Mouse (Mus musculus) right cerebral cortex, postnatal 36 days (tissue): ENCODE results near the gene Gm17428.
A peak's percentile ranks its signal among the peaks of the same experiment; 100 is the strongest.
"Not testable (repeated sequence)": the region's sequence is repeated elsewhere in the genome, so short reads cannot be mapped to it uniquely, and the experiment has no call there.

Experiments
- DNase-seq, 2 experiments: peaks; one replicate each; pipeline ENCODE4 v3.0.0; 2022; ENCODE audit warnings: low spot score in 2 of 2, mixed read lengths in 1 of 2

Gene Gm17428

DNA sequence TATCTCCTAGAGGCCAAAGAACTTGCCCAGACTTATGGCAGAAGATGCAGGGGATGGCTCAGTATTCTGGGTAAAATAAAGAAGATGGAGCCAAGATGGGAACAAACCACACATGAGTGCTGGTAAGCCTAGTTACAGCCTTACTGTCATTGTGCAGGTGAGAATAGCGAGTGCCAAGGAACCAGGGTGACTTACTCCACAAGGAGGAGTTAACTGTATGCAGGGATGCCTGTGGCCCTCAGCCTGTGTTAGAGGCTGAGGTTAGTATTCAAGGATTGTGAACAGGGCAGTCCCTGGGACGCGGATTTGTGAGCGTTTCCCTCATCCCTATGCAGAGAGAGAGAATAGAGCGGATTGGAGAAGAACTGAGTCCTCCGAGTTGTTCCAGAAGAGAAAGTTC, 25.1 kb upstream of the Gm17428 start:
- DNase-seq: no peak

DNA sequence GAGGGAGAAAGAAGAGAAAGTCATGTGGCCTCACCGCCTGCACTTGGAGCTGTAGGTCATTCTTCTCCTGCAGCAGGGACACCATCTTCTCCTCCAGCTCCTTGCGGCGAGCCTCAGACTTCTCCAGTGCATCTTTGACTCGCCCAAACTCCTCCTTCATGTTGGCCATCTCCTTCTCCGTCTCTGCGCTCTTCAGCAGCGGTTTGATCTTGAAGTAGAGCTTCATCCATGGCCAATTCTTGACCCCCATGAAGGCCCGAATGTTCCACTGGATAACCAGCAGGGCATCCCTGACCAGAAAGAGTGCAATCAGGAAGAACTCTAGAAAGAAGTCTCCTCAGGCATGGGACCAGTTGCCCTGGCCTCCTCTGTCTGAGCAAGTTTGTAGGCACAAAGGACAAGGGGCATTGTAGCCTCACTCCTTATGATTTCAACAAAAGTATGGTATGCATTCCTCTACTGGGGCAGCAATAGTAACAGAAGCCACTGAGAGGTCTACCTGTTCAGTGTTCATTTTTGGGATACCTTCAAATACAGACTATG, 23.0 kb upstream of the Gm17428 start:
- no peak for DNase-seq

DNA sequence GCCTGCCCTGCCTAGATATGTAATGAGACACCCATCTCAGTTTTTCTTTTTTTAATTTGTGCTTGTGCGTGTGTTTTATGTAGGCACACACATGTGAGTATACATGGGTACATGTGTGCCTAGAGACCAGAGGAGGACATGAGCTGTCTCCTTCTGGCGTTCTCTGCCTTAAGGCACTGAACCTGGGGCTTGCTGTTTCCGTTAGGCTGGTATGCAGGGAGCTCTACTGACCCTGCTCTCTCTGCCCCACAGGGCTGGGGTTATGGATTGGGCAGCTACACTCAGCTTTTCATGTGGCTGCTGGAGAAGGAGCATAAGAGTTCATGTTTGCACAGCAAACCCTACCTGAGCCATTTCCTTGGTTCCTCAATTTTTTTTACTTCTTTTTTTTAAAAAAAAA, 22.3 kb upstream of the Gm17428 start:
- DNase-seq: no peak

DNA sequence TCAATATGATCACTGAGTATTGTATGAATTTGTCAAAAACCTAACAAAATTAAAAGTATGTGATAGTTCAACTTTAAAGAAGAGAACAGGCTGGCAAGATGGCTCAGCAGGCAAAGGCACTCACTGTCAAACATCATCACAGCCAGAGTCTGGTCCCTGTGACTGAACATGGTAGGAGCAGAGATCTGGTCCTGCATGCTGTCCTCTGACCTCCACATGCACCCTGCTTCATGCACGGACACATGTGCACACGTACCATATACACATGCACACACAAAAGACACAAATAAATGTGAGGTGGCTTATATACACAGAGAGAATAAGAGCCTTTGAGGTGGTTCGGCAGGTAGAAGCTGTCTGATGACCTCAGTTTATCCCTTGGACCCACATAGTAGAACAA, 21.3 kb upstream of the Gm17428 start:
- no peak for DNase-seq

DNA sequence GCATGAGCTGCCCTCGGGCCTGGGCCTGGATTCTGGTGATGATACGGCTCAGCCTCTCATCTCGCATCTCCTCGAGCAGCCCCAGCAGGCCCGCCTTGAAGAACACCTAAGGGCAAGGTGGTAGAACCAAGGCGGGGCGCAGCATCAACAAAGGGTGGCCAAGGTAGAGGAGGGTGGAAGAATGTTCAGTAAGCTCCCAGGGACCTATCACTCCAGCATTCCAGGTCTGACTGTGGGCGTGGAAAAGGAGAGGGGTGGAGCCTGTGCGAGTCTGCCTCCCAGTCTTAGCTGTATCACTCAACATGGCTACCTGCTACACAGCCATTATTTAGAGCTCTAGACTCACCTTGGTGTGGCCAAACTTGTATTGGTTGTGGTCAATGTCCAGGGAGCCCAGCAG, 20.2 kb upstream of the Gm17428 start:
- no peak for DNase-seq

DNA sequence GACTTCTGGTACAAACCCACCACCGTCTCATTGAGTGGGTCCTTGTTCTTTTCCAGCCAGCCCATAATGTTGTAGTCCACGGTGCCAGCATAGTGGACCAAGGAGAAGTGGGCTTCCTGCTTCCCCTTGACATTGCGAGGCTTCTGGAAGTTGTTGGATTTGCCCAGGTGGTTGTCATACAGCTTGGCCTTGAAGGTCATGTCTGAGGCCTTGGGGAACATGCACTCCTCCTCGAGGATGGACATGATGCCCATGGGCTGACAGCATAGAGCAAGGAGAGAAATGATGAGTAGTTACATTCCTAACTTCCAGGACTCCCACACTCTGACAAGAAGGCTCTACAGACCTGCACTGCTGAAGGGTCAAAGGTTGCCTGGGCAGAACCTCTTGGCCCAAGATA, 18.2 kb upstream of the Gm17428 start:
- DNase-seq: no peak

DNA sequence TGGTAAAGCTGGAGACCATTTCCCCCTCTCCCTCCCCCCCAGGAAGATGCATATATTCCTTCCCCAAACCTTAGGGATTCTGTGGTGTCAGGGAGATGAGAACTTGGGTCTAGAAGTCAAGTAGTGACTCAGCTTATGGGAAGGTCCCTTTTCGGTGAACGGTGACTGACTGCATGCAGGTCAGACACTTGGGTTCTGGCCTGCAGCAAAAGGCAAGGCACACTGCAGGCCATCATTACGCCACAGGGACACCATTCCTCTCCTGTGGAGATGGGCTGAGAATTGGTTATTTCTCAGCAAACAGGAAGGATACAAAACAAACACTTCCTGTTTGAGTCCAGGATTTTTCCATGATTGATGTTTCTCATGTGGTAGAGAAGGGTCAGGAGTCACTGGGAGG, 17.5 kb upstream of the Gm17428 start:
- DNase-seq: no peak

DNA sequence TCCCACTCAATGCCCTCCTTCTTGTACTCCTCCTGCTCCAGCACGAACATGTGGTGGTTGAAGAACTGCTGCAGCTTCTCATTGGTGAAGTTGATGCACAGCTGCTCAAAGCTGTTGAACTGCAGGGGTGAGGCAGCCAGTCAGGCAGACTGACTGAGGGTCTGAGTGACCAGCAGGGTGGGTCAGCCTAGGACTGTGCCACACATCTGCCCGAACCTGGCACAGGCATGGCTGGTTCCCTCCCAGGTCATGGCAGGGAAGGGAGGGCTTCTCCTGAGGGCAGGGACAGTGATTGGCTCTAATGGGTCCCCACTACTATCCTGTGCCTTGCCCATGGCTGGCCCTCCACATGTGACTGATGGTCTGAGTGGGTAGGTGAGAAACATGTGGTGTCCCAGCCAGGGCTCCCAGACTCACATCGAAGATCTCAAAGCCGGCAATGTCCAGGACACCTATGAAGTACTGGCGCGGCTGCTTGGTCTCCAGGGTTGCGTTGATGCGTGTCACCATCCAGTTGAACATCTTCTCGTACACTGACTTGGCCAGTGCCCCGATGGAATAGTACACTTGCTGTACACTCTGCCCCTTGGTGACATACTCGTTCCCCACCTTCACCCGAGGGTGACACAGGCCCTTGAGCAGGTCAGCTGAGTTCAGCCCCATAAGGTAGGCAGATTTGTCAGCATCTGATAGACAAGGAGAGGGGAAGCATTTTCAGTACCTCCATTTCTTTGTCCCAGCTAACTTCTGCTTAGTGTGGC, 16.7 kb upstream of the Gm17428 start:
- not testable (repeated sequence) for DNase-seq

DNA sequence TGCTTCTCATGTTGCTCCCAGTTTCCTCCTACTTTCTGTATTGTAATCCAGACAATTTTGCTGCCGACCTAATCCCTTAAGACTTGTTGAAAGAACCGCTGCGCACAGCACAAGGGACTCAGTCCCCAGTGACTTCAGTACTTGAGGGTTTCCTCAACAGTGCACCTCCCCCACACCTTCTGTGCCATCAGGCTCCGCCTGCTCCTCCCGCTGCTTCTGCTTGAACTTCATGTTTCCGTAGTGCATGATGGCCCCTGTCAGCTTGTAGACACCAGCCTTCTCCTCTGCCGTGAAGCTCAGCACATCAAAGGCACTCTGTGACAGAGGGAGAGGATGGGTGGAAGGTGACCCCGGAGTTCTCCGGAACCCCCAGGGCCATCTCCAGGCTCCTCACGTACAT, 16.0 kb upstream of the Gm17428 start:
- DNase-seq: no peak

DNA sequence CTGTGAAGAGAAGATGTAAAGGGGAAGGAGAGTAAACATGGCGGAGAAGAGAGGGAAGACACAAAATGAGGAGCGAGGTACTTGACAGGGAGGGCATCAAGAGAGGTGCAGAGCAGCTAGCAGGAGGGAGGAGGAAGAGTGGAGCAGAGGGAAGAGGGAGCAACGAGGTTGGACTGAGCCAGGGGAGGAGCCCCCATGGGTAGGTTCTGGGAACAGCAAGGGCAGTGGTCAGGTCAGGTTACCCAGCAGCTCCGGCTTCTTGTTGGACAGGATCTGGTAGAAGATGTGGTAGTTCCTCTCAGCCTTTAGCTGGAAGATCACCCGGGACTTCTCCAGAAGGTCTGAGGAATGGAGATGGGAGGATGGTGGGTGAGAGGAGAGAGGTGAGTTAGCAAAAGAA, 15.2 kb upstream of the Gm17428 start:
- DNase-seq: no peak

DNA sequence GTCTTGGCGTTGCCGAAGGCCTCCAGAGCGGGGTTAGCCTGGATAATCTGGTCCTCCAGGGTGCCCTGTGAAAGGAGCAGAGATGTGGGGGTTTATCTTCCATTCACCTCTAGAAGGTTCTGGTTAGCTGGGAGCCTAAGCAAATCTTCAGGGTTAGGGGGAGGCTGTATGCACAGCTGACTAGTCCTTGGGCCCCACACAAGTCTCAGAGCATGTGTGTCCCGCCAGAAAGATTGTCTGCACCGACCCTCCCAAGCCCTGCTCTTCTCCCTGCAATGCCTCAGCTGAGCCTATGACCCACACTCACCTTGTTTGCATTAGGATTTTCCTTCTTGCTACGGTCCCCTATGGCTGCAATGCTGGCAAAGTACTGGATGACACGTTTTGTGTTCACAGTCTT, 14.0 kb upstream of the Gm17428 start:
- DNase-seq: no peak

DNA sequence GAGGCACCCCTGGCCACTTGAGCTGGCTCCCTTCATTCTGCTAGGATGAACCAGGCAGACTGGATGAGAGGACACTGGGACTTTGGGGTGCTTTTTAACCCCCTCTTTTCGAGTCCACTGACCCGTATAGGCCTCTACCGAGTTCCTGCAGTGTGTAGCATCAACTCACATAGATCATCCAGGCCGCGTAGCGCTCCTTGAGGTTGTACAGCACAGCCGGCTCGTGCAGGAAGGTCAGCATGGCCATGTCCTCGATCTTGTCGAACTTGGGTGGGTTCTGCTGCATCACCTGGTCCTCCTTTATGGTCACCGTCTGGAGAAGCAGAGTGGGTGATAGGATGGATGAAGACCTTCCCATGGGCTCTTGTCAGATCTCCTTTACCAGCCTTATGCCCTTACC, 13.0 kb upstream of the Gm17428 start:
- DNase-seq: no peak

DNA sequence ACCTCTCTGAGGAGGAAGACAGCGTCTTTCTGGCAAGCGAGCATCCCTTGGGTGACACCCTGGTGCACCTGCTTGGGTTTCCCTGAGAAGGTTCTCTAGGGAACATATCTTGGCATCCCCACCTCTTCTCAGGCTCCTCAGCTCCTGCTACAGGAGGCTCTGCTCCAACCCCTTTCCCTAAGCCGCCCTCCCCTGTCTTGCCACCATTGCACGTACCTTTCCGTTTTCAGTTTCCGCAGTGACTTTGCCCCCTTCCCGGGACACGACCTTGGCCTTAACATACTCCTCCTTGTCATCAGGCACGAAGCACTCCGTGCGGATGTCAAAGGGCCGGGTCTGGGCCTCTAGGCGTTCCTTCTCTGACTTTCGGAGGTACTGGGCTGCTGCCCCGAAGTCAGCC, 11.7 kb upstream of the Gm17428 start:
- DNase-seq: no peak

DNA sequence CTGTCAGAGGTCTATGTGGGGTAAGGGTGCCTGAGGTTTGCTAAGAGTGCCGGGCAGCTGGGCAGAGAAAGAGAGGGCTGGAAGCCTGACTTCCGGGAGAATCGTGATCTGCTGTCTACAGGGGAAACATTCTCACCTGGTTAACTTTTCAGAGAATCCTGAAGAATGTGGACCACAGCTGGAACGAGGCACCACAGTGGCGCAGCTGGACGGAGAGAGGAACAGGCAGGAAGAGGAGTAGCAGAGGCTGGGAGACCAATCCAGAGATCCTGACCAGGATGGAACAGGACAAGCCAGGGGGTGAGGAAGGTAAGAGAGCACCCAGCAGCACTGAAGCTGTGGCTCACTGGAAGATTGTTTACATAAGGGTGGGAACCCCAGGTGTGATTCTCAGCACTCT, 11.1 kb upstream of the Gm17428 start:
- DNase-seq: no peak

DNA sequence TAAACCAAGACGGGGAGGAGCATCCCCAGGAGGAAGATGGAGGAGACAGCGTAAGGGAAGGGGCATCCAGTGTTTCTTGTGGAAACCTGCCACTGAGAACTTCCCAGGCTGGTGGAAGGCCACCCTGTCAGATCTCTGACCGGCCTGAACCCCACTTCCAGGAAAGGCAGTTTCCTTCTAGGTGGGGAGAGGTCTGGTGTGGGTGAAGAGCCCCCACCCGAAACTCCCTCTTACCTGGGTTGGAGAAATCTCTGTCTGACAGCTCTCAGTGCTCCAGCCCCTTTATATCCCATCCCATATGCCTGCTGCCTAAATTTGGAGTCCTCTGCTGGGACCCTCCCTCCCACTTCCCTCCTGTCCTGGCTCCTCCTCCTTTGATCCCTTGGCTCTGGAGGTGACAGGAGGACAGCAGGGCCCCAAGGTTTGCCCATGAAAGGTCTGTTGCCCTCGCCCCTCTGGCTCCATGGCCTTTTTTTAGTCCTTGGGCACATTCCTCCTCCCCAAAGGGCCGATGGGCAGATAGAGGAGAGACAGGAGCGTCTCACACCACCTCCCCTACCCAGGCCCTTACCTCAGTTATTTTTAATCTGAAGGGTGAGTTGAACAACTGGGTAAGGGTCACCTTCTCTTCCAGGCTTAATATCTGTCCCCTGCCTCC, 10.3 kb upstream of the Gm17428 start, which contains the start of gene Myh6:
Myh6 (minus strand) TSS at position 608 of the 658 bp plus-strand sequence.
- DNase-seq: no peak

DNA sequence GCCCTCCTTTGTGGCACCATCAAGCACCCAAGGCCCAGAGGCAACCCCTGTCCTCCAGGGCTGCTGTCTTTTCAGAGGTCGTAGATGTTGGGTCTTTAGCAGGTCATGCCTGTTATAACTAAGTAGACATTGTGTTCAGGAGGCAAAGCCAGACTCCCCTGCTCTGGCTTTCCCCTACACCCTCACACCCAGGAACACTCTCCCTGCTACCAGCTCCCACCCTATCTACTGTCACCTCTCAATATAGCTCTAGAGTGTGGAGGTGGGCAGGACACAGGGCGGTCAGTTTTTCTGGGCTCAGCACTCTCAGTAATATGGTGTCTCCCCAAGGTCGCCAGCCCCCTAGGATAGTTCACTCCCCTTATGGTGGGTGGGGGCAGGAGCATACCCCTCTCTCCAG, 8.9 kb upstream of the Gm17428 start:
- no peak for DNase-seq

DNA sequence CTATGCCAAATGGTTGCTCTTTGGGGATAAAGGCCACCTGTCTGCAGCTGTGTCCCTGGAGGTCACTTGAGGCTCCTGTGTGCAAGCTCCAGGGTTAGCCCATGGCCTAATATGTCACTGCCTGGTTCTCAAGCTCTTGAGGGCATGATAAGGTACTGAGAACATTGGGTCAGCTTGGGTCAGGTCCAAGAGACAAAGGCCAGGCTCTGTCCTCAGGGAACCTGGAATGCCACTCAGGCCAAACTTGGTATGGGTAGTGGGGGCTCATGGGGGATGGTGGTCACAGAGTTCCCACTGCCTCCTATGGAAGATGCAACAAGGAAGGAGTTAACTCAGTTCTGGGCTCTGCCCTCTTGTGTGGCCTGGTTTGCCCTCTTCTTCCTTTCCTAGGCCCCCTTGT, 8.4 kb upstream of the Gm17428 start:
- DNase-seq: no peak

DNA sequence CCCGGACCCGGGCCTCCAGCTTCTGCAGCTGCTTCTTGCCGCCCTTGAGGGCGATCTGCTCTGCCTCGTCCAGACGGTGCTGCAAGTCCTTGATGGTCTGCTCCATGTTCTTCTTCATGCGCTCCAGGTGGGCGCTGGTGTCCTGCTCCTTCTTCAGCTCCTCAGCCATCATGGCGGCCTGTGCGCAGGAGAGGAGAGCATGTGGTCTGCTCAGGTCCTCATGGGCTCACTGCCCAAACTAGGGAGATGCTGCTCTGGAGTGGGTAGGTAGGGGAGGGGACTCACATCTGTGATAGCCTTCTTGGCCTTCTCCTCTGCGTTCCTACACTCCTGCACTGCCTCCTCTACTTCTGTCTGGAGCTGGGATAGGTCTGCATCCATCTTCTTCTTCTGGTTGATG, 3.9 kb upstream of the Gm17428 start:
- DNase-seq: not testable (repeated sequence)

DNA sequence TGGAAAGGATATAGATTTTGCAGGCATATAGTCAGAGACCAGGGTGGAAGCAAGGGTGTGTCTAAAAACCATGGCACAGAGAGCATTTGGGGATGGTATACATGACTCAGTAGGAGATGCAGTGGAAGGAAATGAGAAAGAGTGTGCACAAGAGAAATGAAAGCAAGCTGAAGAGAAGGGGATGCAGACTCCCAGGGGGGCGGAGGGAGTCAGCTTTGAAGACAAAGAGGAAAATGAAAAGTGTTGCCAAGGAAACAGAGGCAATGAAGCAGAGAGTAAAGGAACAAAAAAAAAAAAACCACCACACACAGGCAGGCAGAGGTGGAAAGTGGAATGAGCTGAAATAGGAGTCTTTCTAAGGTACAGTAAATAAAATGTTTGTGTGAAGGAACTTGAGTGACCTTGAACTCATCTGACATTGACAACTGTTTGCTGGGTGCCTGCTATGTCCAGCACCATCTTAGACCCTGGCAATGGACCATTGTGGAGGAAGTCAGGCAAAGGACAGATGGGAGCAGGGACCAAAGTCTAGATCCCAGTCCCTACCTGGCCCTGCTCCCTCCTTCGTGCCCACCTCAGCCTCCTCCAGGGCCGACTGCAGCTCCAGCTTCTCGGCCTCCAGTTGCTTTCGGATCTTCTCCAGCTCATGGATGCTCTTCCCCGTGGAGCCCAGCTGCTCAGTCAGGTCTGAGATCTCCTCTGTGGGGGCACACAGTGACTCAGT, 2.5 kb upstream of the Gm17428 start:
- DNase-seq: peak; percentile 22 to 25

DNA sequence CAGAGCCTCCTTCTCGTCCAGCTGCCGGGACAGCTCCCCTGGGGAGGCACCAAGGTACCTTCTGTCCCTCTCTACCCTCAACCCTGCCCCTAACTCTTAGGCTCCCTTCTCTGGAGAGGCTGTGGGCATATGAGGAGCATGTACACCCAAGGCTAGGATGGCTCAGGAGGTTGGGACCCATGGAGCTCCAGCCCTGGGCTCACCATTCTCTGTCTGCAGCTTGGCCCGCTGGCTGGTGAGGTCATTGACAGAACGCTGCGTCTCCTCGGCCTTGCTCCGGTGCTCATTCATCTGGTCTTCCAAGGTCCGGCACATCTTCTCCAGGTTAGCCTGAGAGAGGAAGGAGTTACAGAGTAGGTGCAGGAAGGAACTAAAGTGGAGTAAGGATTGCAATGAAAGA, 1.9 kb downstream of the Gm17428 start:
- no peak for DNase-seq

DNA sequence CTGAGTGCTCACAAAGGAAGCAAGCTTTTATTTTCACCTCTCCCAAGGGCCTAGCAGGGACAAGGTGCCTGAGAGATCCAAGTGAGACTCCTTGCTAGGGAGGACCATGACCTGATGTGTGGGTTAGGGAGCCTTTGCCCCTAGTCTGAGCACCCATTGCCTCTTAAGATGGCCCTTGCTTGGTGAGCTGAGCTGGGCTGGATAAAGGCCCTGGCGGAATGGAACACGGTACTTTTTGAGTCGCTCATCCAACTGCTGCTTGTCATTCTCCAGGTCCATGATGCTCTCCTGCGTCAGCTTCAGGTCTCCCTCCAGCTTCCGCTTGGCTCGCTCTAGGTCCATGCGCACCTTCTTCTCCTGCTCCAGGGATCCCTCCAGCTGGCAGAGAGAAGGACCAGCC, 5.2 kb downstream of the Gm17428 start:
- no peak for DNase-seq

DNA sequence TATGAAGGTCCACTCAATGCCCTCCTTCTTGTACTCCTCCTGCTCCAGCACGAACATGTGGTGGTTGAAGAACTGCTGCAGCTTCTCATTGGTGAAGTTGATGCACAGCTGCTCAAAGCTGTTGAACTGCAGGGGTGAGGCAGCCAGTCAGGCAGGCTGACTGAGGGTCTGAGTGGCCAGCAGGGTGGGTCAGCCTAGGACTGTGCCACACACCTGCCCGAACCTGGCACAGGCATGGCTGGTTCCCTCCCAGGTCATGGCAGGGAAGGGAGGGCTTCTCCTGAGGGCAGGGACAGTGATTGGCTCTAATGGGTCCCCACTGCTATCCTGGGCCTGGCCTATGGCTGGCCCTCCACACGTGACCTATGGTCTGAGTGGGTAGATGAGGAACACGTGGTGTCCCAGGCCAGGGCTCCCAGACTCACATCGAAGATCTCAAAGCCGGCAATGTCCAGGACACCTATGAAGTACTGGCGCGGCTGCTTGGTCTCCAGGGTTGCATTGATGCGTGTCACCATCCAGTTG, 11.7 kb downstream of the Gm17428 start:
- DNase-seq: not testable (repeated sequence)
